Mouse (Mus musculus): ENCODE measurements around the gene Mttp.

GRCm38 (mm10) chr3:138071004-138071403, 73.8 kb downstream of the Mttp start:
- TF ChIP-seq POLR2A (IDR thresholded peaks at IDR 0.05; ENCODE audit: borderline replicate concordance, insufficient read depth, low read length), result no peak
- no peak for TF ChIP-seq CTCF (IDR thresholded peaks at IDR 0.05; ENCODE audit: borderline replicate concordance, insufficient read depth, low read depth, low read length)
